Mouse (Mus musculus): ENCODE measurements around the gene Ngly1.

The Ngly1 gene

DNA sequence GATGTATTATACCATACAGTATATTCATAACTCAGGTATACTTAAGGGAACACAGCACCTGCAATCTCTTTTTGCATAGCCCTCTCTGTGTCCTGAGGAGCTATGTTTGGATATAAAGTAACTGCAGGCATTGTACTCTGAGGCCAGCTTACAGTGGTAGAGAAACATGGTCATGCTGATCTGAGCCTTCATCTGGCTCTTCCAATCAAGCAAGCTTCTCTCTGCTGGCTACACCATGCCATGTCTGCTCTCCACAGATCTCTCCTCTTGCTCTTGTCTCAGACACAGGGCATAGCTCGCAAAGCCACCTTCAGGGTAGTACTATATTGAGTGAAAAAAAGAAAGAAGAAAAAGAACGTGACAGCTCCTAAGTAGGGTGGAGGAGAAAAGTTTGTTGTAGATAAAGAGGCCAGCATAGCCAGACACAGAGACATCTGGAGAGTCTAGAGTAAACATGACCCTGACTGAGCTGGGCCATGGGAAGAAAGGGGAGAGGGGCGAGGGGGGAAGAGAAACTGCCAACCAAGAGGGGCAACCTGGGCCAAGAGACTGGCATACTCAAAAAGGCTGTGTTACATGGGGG, 86.8 kb downstream of the Ngly1 start:
- no peak for DNase-seq

DNA sequence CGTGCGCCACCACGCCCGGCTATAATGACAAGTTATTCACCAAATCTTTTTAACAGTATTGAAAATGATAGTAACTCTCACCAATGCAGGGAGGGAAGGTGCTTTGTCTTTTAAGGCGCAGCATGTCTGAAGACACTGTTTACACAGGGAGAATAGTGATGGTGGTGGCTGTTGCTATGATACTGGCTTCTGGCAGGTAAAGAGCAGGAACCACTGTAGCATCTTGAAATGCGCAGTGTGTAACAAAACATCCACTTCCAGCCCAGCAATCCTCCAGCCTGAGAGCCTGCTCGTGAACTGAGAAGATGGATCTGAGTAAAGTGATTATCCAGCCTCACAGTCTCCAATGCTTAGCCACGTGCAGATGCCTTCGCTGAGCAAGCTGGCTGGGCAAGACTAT, 98.4 kb downstream of the Ngly1 start:
- no peak for DNase-seq

DNA sequence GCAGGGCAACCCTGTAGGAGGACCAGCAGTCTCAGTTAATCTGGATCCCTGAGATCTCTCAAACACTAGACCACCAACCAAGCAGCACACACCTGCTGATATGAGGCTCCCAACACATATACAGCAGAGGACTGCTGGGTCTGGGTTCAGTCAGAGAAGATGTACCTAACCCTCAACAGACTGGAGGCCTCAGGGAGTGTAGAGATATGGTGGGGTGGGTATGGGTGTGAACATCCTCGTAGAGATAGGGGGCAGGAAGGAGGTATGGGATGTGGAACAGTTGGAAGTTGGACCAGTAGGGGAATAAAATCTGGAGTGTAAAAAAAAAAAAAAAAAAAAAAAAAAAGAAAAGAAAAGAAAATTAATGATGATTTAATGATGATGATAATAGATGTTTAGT, 110.6 kb downstream of the Ngly1 start:
- no peak for DNase-seq
